Mouse (Mus musculus) small intestine, adult 2 months (tissue): ENCODE measurements around the gene Snrnp70. TPM values are rescaled to one million over a fixed set of nuclear protein-coding genes. Genes with fewer than 3 reads are reported as not detected.

Experiments
- H3K27ac ChIP-seq: fragments of 200-500 bp; 2 replicates; pipeline ENCODE4 v1.5.1; 2012; ENCODE audit warnings: low read depth, low read length, control low read depth, inconsistent platforms; ENCODE audit not compliant: insufficient read depth
- H3K27me3 ChIP-seq: fragments of 200-500 bp; 2 replicates; pipeline ENCODE4 v1.6.1; 2012; ENCODE audit warnings: mild to moderate bottlenecking, moderate library complexity, low read length, inconsistent platforms; ENCODE audit not compliant: control insufficient read depth, insufficient read depth
- H3K36me3 ChIP-seq: fragments of 200-500 bp; 2 replicates; pipeline ENCODE4 v1.6.1; 2012; ENCODE audit warnings: mild to moderate bottlenecking, low read length, control low read depth, inconsistent platforms; ENCODE audit not compliant: control insufficient read depth, insufficient read depth
- H3K4me1 ChIP-seq: fragments of 200-500 bp; 2 replicates; pipeline ENCODE4 v1.6.1; 2012; ENCODE audit warnings: low read length, inconsistent platforms, mixed read lengths; ENCODE audit not compliant: control insufficient read depth, insufficient read depth, insufficient read length
- H3K4me3 ChIP-seq: fragments of 200-500 bp; 2 replicates; pipeline ENCODE4 v1.5.1; 2012; ENCODE audit warnings: low read depth, mild to moderate bottlenecking, control low read depth, inconsistent platforms, low read length, moderate library complexity
- CTCF ChIP-seq: fragments of 200-500 bp; IDR thresholded peaks from 2 replicates; pipeline ENCODE4 v1.5.1; 2012; ENCODE audit warnings: low read depth, mild to moderate bottlenecking, control low read depth, inconsistent platforms, low read length, moderate library complexity, mixed read lengths; ENCODE audit not compliant: insufficient replicate concordance, insufficient read length; ENCODE audit errors: extremely low read depth
- POLR2A ChIP-seq: fragments of 200-500 bp; IDR thresholded peaks from 2 replicates; pipeline ENCODE4 v1.6.1; 2012; ENCODE audit warnings: low read depth, mild to moderate bottlenecking, control low read depth, inconsistent platforms, low read length, moderate library complexity
- WGBS: fragments of 180-500 bp; shearing (Covaris S2); methylation state at CpG from one replicate; pipeline ENCODE4 v1.1.7; 2018; 5-methylcytosine and 5-hydroxymethylcytosine counted together
- polyA plus RNA-seq: library from polyadenylated mRNA; depleted of rRNA; stranded (reverse); fragments of >200 nt; gene quantifications from 2 replicates; pipeline ENCODE4 v1.2.3, GENCODE M21; 2012

Snrnp70 gene
- polyA plus RNA-seq, 1 experiment = 122 TPM

DNA sequence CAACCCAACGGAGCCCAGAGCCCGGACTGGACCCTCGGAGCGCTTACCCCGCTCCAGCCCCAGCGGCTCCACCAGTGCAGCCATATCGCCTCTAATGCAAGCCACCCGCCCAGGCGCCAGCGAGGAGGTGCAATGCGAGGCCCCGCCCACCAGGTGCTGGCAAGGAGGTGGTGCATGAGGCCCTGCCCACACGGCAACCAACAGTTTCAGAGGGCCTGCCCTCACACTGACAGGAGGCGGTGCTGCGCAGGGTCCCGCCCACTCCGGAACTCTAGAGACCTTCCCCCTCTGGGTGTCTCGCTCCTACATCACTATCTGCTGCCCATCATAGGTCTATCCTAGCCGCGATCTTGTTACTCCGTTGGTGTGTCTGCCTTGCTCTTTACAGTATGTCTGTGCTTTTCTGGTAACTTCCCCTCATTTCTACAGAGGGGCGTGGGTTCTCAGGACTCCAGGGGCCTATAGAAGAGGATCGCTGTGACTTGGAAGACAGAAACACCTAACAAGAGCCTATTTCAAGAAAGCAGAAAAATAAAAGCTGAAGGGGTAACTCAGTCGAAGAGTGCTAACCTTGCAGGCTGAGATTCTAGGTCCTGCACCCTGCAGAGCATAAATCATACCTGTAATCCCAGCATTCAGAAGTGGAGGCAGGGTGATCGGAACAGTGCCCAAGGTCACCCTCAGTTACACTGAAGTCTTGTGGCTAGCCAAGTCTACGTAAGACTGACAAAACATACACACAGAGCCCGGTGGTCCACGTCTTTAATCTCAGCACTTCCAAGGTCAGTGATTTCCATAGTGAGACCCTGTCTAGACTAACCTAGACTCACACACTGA lies 24.8 kb downstream of the Snrnp70 start, which contains the start of gene Lin7b:
Gene Lin7b, minus strand, starts transcription at position 109 of the 837 bp plus-strand sequence.
- Histone ChIP-seq H3K36me3 (peaks cover 8% of the 10 kb centered on the region), H3K4me1 (peaks cover 23% of the 10 kb centered on the region), H3K27ac (no peak within 1 kb of the TSS), H3K4me3 (peak within 1 kb of the TSS; percentile 57), H3K27me3 (peaks cover 23% of the 10 kb centered on the region)
- TF ChIP-seq CTCF = peak; percentile 20; the same call in 1 of the 2 replicates
- no peak for TF ChIP-seq POLR2A
- 8% methylated on average over 28 of the region's 28 CpGs for WGBS

DNA sequence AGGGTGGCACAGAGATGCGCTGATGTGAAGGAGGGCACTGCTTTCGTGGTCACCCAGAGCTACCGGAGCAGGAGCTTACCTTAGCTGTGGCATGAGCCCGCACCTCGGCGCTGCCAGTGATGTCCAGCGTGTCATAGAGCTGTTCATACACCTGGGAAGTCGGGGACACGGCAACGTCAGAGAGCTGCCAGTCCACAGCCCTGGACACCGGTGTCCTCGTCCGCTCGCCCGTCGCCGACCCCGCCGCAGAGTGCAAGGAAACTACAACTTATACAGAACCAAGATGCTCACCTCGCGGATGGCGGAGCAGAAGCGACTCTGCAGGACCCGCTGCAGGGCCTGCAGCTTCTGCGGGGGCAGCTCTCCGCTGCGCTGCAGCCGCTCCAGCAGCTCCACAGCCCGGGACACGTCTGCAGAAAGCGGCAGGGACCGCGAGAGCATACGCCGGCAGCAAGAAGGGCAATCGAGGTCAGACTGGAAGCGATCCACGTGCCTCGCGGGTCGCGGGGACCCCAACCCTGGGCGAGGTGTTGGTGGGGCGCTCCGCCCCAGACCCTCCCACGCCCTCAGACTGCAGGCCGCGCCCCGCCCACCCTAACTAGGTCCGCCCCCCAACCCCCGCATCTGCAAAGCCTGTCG lies 25.6 kb downstream of the Snrnp70 start:
- TF ChIP-seq POLR2A = no peak
- TF ChIP-seq CTCF = no peak
- Histone ChIP-seq H3K36me3 (0 out of 2 replicates have a peak, but pooled peaks cover 4% of the 10 kb centered on the region), H3K27me3 (peaks cover 23% of the 10 kb centered on the region), H3K4me1 (peaks cover 23% of the 10 kb centered on the region), H3K27ac (no peak overlapping the region), H3K4me3 (peak overlapping the region; percentile 57)
- 6% methylated on average over 52 of the region's 52 CpGs for WGBS

DNA sequence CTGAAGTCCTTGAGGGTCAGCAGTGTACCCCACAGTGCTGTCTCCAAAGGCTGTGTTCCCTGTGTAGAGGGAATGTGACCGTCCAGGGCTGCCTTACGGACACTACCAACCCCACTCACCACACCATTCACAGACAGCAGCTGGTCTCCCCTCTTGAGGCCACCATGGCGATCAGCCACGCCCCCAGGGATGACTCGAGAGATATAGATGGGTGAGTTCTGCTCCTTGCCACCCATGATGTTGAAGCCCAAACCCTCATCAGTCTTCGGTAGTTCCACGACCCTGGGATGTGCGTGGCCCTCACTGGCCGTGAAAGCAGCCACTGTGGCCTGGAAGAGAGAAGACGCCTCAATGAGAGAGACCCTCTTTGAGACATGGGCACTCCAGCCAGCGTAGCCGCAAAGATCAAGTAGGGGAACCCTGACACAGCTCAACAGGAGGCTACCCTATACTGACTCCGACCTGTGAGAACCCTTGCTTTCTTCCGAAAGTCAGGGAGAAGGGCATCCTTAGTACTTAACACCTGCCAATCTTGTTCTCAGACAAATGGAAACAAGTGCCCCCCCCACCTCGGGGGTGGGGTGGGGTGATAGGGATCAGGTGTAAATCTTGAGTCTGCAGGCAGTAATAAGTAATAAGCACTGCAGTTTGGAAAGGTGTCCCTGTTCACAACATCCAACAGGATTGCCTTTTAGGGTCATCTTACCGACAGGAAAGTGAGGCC lies 26.4 kb downstream of the Snrnp70 start:
- H3K4me1 ChIP-seq = peaks cover 23% of the 10 kb centered on the region
- no peak overlapping the region for H3K27ac ChIP-seq
- peaks cover 23% of the 10 kb centered on the region for H3K27me3 ChIP-seq
- H3K4me3 ChIP-seq = no peak overlapping the region
- TF ChIP-seq POLR2A (no peak), CTCF (no peak)
- WGBS = 75% methylated on average over 16 of the region's 16 CpGs
- 0 out of 2 replicates have a peak, but pooled peaks cover 2% of the 10 kb centered on the region for H3K36me3 ChIP-seq

DNA sequence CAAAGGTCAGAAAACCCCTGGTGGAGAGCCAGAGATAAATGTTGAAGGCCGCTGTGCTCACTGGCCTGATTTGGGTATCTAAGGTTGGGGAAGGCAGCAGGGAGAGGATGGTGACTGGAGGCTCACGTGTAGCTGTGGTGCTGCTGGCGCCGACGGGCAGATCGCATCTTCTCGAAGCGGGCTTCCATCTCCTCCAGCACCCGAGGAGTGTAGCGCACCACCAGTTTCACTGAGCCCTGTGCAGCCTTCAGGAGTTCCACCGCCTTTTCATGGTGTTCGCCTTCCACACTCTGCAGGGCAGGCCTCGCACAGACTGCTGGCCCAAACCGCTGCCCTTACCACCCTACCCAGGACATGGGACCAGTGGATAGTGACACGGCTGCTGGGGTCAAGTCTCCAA lies 27.4 kb downstream of the Snrnp70 start:
- no peak for TF ChIP-seq CTCF
- TF ChIP-seq POLR2A = no peak
- Histone ChIP-seq H3K27ac (no peak overlapping the region), H3K36me3 (no peaks in the 10 kb centered on the region), H3K4me3 (no peak overlapping the region), H3K27me3 (peaks cover 23% of the 10 kb centered on the region), H3K4me1 (peaks cover 23% of the 10 kb centered on the region)
- 87% methylated on average over 15 of the region's 15 CpGs for WGBS

DNA sequence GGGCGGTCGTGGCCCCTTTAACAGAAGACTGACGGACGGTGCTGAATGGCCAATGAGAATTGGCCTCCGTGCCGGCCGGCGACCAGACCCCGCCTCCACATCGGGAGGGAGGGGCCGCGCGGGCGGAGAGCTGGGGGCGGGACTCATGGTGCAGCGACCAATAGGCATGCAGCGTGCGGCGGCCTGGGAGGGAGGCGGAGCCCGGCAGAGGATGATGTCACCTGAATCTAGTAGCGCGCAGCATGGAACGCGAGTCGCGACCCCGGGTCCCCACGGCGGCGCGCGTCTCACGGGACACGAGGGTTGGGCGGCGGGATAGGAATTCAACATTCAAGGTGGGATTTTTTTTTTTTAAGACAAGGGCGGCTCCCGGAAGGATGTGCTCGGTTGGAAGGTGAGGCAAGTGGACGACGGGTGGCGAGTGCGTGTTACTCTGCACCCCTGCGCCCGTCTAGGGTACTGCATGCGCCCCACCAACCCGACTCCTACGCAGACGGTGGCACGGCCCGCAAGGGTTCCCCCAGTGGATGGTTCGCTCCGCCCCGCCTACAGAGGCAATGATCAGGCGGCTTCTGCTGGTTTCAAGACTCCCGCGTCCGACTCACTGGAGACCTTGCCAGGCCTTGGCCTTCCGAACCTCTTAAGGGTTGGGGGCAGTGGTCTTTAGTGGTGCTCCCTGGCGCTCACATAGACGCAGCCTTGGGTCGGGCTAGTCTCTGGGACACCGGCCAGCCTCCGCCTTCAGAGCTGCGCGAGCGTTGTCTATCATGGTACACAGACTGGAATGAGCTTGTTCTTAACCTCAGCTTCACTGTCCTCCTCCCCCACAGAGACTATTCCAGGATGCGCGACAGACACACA lies 28.3 kb downstream of the Snrnp70 start:
- under 1% methylated on average over 70 of the region's 70 CpGs for WGBS
- peaks cover 30% of the 10 kb centered on the region for H3K27me3 ChIP-seq
- H3K4me3 ChIP-seq = peak overlapping the region; percentile 72
- TF ChIP-seq POLR2A (no peak; the same call in 1 of the 2 replicates), CTCF (peak; percentile 59)
- H3K4me1 ChIP-seq = peaks cover 25% of the 10 kb centered on the region
- H3K36me3 ChIP-seq = no peaks in the 10 kb centered on the region
- H3K27ac ChIP-seq = peak overlapping the region; percentile 11; the same call in 1 of the 2 replicates

GRCm38 (mm10) chr7:45366652-45367019 lies 28.9 kb downstream of the Snrnp70 start, which contains the start of gene Ppfia3:
Ppfia3 (minus strand) TSS chr7:45367019.
- peak within 1 kb of the TSS; percentile 11; the same call in 1 of the 2 replicates for H3K27ac ChIP-seq
- H3K27me3 ChIP-seq = peaks cover 36% of the 10 kb centered on the region
- 1% methylated on average over 25 of the region's 26 CpGs for WGBS
- TF ChIP-seq CTCF (no peak), POLR2A (no peak)
- peaks cover 28% of the 10 kb centered on the region for H3K4me1 ChIP-seq
- H3K36me3 ChIP-seq = no peaks in the 10 kb centered on the region
- peak within 1 kb of the TSS; percentile 72 for H3K4me3 ChIP-seq
